Mouse (Mus musculus) forebrain, embryonic 11.5 days (tissue): ENCODE data around the gene Nfatc3. TPM values are rescaled to one million over a fixed set of nuclear protein-coding genes. Genes with fewer than 3 reads are reported as not detected.
A peak's percentile ranks its signal among the peaks of the same experiment; 100 is the strongest.
"Not testable (repeated sequence)": the region's sequence is repeated elsewhere in the genome, so short reads cannot be mapped to it uniquely, and the experiment has no call there.

Source experiments
- ATAC-seq: fragments of 200-750 bp; cut with Nextera tagmentation; replicated peaks from 2 replicates; pipeline ENCODE4 v1.8.0; 2017; ENCODE audit warnings: moderate TSS enrichment; ENCODE audit not compliant: low FRiP score
- DNase-seq: peaks from one replicate; pipeline ENCODE4 v3.0.0-alpha.2; 2017; ENCODE audit warnings: low spot score
- H3K27ac ChIP-seq: fragments of 300-500 bp; sonication (generic); 2 replicates; pipeline ENCODE4 v1.5.1; 2014; ENCODE audit warnings: low read depth, low read length
- H3K27me3 ChIP-seq: fragments of 300-500 bp; sonication (generic); 2 replicates; pipeline ENCODE4 v1.6.1; 2014; ENCODE audit warnings: mild to moderate bottlenecking, low read length, mixed read lengths; ENCODE audit not compliant: control insufficient read depth, insufficient read depth
- H3K36me3 ChIP-seq: fragments of 300-500 bp; sonication (generic); 2 replicates; pipeline ENCODE4 v1.6.1; 2014; ENCODE audit warnings: mild to moderate bottlenecking, low read length, moderate library complexity, mixed read lengths; ENCODE audit not compliant: control insufficient read depth, insufficient read depth
- H3K4me1 ChIP-seq: fragments of 300-500 bp; sonication (generic); replicated peaks from 2 replicates; pipeline ENCODE4 v1.6.1; 2014; ENCODE audit warnings: low read length, mixed read lengths; ENCODE audit not compliant: control insufficient read depth, insufficient read depth
- H3K4me2 ChIP-seq: fragments of 300-500 bp; sonication (generic); 2 replicates; pipeline ENCODE4 v1.6.1; 2014; ENCODE audit warnings: low read depth, mild to moderate bottlenecking, low read length, moderate library complexity, mixed read lengths; ENCODE audit not compliant: severe bottlenecking
- H3K4me3 ChIP-seq: fragments of 300-500 bp; sonication (generic); 2 replicates; pipeline ENCODE4 v1.5.1; 2014; ENCODE audit warnings: low read depth, low read length
- H3K9ac ChIP-seq: fragments of 300-500 bp; sonication (generic); 2 replicates; pipeline ENCODE4 v1.6.1; 2014; ENCODE audit warnings: low read length
- H3K9me3 ChIP-seq: fragments of 300-500 bp; sonication (generic); 2 replicates; pipeline ENCODE4 v1.6.1; 2016; ENCODE audit warnings: low read length, mixed read lengths; ENCODE audit not compliant: control insufficient read depth
- WGBS: fragments of 180-500 bp; shearing (Covaris S2); extraction: QIAGEN DNeasy Blood & Tissue Kit; methylation state at CpG from one replicate; pipeline ENCODE4 v1.1.7; 2014; 5-methylcytosine and 5-hydroxymethylcytosine counted together
- polyA plus RNA-seq: library from polyadenylated mRNA; unstranded; fragments of >200 nt; fragmentation: Nextera tagmentation; extraction: Ambion mirVana; gene quantifications from 2 replicates; pipeline ENCODE4 v1.2.1, GENCODE M21; 2014

Gene Nfatc3
- 4.5 and 5.3 TPM in 2 replicates for polyA plus RNA-seq

DNA sequence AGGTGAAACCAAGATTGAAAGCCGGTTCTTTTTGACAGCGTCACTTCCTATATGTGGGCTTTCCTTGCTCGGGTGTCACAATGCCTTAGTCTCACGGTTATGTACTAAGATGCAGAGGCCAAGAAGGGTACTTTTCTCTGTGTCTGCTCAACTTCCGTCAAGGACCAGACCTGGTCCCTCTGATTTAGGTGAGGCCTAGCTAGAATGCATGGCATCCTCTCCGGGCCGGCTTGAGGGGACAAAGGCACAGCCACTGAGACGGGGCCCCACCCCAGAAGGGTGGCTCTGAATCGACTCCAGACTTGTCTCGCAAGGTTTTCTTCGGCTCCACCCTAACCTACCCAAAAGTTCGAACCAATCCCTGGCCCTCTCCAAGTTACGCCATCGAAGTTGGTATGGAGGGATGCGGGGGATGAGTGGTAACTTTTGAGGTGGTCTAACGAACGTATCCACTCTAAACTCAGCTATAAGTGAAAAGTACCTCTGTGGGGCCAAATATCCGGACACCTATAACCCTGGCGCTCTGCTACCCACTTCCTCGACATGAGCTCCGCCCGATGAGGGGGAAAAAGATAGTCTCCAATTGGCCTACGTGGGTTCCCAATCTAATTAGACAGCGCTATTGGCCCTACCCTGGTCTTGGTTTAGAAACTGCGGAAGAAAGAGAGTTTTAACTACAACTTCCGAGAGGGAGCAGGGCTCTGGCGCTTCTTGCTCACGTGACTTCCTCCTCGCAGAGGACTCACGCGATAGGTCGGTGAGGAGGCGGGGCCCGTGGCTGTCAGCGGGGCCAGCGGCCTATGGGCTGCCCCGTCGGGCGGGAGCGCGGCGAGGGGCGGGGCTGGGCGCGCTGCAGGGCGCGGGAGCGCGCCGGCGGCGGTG, at the start of gene Nfatc3:
Nfatc3 (plus strand) TSS at position 110 of the 882 bp plus-strand sequence.
- peak within 1 kb of the TSS; percentile 86 for H3K4me3 ChIP-seq
- no peaks in the 10 kb centered on the region; the same call in 1 of the 2 replicates for H3K4me1 ChIP-seq

DNA sequence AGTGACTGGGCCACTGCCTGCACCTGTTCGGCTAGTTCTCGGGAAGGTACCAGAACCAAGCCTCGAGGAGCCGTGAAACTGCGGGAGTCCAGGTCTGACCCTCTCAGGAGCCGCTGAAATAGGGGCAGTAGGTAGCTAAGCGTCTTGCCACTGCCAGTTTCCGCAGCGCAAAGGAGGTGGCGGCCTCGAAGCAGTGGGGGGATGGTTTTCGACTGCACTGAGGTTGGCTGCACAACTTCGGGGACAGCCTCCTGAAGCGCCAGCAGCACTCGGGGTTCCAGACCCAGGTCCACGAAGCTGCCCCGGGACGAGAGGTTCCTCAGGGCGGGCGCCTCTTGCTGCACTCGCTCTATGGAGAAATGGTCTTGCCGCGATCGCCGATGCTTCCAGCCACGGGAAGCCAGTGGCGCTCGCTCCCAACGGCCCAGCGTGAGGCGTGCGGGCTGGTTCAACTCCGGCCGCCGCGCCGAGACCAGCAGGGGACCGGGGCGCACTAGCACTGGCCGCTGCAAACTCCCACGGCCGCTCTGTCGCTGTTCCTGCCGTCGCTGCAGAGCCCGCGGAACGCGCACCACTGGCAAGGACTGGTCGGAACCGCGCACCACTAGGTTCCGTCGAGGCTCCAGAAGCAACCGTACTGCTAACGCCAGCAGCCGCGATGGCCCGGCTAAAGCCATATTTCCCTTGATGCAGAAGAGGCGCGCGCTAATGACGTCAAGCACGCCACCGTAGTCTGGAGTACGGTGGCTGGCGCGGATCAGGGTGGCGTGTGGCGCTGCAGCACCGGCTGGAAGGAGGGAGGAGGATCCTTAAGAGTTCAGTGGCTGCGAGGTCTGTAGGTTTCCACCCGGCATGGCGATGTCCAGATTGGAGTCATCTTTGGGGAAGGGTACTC, 47.6 kb upstream of the Nfatc3 start:
- Histone ChIP-seq H3K9ac (peak overlapping the region; percentile 84), H3K4me3 (peak overlapping the region; percentile 93), H3K4me1 (peaks cover 4% of the 10 kb centered on the region), H3K36me3 (no peaks in the 10 kb centered on the region; the same call in 1 of the 2 replicates), H3K27ac (no peak overlapping the region), H3K9me3 (no peaks in the 10 kb centered on the region), H3K4me2 (peak overlapping the region; percentile 96), H3K27me3 (no peaks in the 10 kb centered on the region)
- peak; percentile 95 for DNase-seq
- 1% methylated on average over 74 of the region's 74 CpGs for WGBS
- peak; percentile 94 for ATAC-seq

More for the DNA sequence above, at the start of gene Nfatc3:
- 1% methylated on average over 45 of the region's 52 CpGs for WGBS
- no peaks in the 10 kb centered on the region for H3K9me3 ChIP-seq
- H3K4me2 ChIP-seq = peak within 1 kb of the TSS; percentile 94
- peak within 1 kb of the TSS; percentile 81 for H3K9ac ChIP-seq
- peak within 1 kb of the TSS; percentile 86 for H3K27ac ChIP-seq
- ATAC-seq = peak; percentile 98
- H3K36me3 ChIP-seq = no peaks in the 10 kb centered on the region
- no peaks in the 10 kb centered on the region for H3K27me3 ChIP-seq
- DNase-seq = peak; percentile 98

DNA sequence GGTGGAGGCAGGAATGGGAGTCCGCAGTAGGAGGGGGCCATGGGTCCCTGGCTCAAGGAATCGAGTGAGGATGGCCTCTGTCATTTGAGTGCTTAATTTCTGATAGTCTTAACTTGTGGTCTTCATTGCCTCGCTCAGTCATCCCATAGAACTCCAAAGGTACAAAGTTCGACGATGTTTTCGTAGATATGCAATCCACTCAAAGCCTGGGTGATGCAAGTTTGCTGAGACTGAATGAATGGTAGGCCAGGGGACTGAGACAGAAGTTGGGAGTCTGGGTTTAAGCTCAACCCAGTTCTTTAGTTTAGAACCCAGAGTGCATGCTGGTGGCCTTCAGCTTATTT, 47.0 kb upstream of the Nfatc3 start, which contains the start of gene Ddx28:
Ddx28 (minus strand) TSS at position 240 of the 344 bp plus-strand sequence.
- Histone ChIP-seq H3K4me2 (peak within 1 kb of the TSS; percentile 96), H3K27me3 (no peaks in the 10 kb centered on the region), H3K27ac (no peak within 1 kb of the TSS), H3K4me3 (peak within 1 kb of the TSS; percentile 93), H3K36me3 (no peaks in the 10 kb centered on the region; the same call in 1 of the 2 replicates), H3K9ac (peak within 1 kb of the TSS; percentile 84), H3K4me1 (peaks cover 4% of the 10 kb centered on the region), H3K9me3 (no peaks in the 10 kb centered on the region)
- WGBS = 5% methylated on average over 6 of the region's 6 CpGs
- DNase-seq = no peak
- no peak for ATAC-seq

DNA sequence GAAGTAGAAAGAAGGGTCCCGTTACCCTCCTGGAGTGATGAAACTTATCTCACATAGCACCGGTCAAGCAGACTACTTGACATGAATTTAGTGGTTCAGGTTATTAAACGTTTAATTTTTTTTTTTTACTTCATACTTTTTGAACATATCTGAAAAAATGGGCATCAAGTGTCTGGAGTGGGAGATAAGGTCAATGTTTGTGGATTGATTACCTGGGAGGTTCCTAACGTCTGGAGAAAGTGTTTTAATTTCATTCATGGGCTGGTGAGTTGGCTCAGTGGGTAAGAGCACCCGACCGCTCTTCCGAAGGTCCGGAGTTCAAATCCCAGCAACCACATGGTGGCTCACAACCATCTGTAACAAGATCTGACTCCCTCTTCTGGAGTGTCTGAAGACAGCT, 46.4 kb upstream of the Nfatc3 start:
- Histone ChIP-seq H3K4me2 (peak overlapping the region; percentile 96), H3K4me3 (peak overlapping the region; percentile 93; the same call in 1 of the 2 replicates)
- WGBS = 85% methylated on average over 8 of the region's 8 CpGs
- not testable (repeated sequence) for H3K4me1 ChIP-seq, H3K36me3 ChIP-seq, DNase-seq, H3K9me3 ChIP-seq, H3K9ac ChIP-seq, ATAC-seq, H3K27me3 ChIP-seq, H3K27ac ChIP-seq

DNA sequence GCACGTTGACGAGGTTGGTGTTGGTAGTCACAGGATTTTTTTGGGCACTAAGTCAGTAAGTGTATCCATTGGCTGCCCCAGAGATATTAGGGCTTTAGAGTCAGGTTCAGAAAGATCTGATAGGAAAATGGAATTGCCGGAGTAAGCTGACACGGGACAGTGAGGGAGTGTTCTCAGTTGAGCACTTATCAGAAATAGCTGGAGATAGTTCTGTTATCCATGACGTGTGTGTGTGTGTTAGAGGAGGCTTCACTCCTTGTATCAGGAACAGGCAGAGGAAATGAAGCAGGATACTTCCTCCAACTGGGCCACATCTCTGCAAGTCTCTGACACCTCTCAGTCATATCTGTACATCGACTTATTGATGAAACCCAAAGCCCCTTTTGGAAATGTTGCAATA, 42.4 kb upstream of the Nfatc3 start:
- Histone ChIP-seq H3K9ac (no peak overlapping the region), H3K4me2 (no peak overlapping the region), H3K9me3 (no peaks in the 10 kb centered on the region), H3K36me3 (no peaks in the 10 kb centered on the region), H3K27ac (no peak overlapping the region), H3K27me3 (no peaks in the 10 kb centered on the region), H3K4me3 (no peak overlapping the region), H3K4me1 (no peaks in the 10 kb centered on the region)
- DNase-seq = no peak
- no peak for ATAC-seq
- WGBS = 95% methylated on average over 6 of the region's 6 CpGs

DNA sequence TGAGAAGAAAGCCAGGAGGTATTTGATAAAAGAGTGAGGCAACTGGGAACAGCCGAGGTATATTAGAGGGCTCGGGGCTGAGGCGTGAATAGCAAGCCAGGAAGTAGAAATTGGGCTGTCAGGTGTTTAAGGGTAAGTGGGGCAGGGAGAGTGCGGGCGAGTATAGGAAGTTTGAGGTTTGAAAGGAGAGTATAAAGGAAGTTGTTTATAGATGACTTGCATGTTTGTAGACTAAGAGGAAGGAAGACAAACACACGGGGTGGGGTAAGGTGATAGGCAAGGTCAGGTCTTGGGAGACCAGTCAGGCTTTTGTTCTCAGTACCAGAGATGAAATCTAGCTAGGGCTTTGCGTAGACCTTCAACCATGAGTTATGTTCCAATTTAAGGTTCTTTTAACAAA, 41.5 kb upstream of the Nfatc3 start:
- no peak for ATAC-seq
- WGBS = 91% methylated on average over 7 of the region's 7 CpGs
- Histone ChIP-seq H3K9me3 (no peaks in the 10 kb centered on the region), H3K4me1 (no peaks in the 10 kb centered on the region), H3K4me3 (no peak overlapping the region), H3K4me2 (no peak overlapping the region), H3K27ac (no peak overlapping the region), H3K36me3 (no peaks in the 10 kb centered on the region), H3K27me3 (no peaks in the 10 kb centered on the region), H3K9ac (no peak overlapping the region)
- DNase-seq = no peak

DNA sequence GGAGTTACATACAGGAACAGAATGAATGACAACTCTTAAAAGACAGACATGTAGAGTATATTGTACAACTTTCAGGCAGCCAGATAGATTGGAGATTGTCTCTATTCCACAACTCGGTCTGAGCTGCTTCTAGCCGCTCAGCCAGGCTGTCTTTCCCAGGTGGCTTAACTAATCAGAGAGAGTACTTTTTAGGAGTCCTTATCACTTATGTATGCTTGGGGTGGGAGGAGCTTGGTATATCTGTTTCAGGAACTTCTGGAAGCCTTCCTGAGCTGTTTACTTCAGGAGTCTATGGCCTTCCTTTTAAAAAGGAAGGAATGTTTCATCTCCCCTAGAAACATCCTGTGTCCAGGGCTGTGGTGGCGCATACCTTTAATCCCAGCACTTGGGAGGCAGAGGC, 40.6 kb upstream of the Nfatc3 start:
- no peak for DNase-seq
- H3K4me1 ChIP-seq = no peaks in the 10 kb centered on the region
- H3K4me2 ChIP-seq = no peak overlapping the region
- no peaks in the 10 kb centered on the region for H3K27me3 ChIP-seq
- H3K36me3 ChIP-seq = no peaks in the 10 kb centered on the region
- ATAC-seq = no peak
- no peaks in the 10 kb centered on the region for H3K9me3 ChIP-seq
- WGBS = 95% methylated on average over 3 of the region's 3 CpGs
- no peak overlapping the region for H3K4me3 ChIP-seq
- H3K27ac ChIP-seq = no peak overlapping the region
- H3K9ac ChIP-seq = no peak overlapping the region

DNA sequence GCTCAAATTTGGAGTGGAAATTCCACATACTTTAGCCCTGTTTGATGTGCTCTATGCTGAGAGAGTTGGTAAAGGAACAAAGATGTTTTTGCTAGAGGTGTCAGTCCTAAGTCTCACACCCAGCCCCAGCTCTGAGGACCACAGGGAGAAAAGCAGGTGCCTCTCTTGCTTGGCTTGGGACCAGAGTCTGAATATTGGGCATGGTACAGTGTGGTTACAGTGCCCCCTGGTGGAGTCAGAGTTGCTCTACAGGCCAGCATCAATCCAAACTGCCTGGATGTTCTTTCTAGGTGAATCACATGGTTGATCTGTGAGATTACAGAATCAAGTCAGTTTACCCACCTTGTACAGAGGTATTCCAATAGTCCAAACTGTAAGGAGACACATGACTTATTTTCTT, 36.2 kb upstream of the Nfatc3 start:
- H3K27me3 ChIP-seq = no peaks in the 10 kb centered on the region
- DNase-seq = peak; percentile 79
- H3K4me3 ChIP-seq = no peak overlapping the region
- no peak overlapping the region for H3K4me2 ChIP-seq
- no peaks in the 10 kb centered on the region for H3K9me3 ChIP-seq
- no peaks in the 10 kb centered on the region for H3K36me3 ChIP-seq
- no peak overlapping the region for H3K9ac ChIP-seq
- no peak for ATAC-seq
- no peaks in the 10 kb centered on the region for H3K4me1 ChIP-seq
- H3K27ac ChIP-seq = no peak overlapping the region
